16 mouse cellular contexts compared by ENCODE assay signal in the genomic region with DNA sequence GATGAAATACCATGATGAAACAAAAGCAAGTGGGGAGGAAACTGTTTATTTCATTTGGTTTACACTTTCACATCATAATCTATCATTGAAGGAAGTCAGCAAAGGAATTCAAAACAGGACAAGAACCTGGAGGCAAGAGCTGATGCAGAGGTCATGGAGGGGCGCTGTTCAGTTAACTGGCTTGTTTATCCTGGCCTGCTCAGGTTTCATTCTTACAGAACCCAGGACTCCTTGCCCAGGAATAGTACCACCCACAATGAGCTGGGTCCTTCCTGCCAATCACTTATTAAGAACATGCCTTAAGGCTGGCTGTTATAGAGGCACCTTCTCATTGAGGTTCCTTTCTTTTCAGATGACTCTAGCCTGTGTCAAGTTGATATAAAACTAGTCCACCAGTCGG.
"Had no signal": no experiment of that assay in that cellular context is flagged by ENCODE, and none has a peak within 500 bp of the region (broad histone marks: within the 10 kb centered on the region; RNA-seq: fewer than 3 reads in every experiment).

No protein-coding gene starts in this region.

- ATAC-seq: lung, postnatal 0 days; midbrain, embryonic 15.5 days had no signal

- H3K27me3 ChIP-seq: limb, embryonic 13.5 days; megakaryocyte, embryonic 14.5 days; midbrain, embryonic 15.5 days; neural tube, embryonic 13.5 days had no signal

- H3K9me3 ChIP-seq: limb, embryonic 13.5 days; megakaryocyte, embryonic 14.5 days; midbrain, embryonic 15.5 days; neural tube, embryonic 13.5 days had no signal

- H3K4me3 ChIP-seq: limb, embryonic 13.5 days; midbrain, embryonic 15.5 days; neural tube, embryonic 13.5 days had no signal

- DNase-seq: kidney, adult 8-10 months; kidney, postnatal 36 days; left cerebral cortex, postnatal 4 days; lung, postnatal 4 days; retina, postnatal 1 day; right cerebral cortex, postnatal 4 days; spleen, adult 18-20 months; thymus, adult 18-20 months; thymus, postnatal 14 days had no signal

- H3K27ac ChIP-seq: kidney, postnatal 0 days; limb, embryonic 13.5 days; liver, embryonic 14.5 days; midbrain, embryonic 15.5 days; neural tube, embryonic 13.5 days had no signal

- H3K4me1 ChIP-seq: limb, embryonic 13.5 days; midbrain, embryonic 15.5 days; neural tube, embryonic 13.5 days had no signal
